Mouse (Mus musculus) intestine, embryonic 14.5 days (tissue): Measurements from ENCODE around the gene Ripk3. TPM values are rescaled to one million over a fixed set of nuclear protein-coding genes. Genes with fewer than 3 reads are reported as not detected.

Experiments
- ATAC-seq: fragments of 200-750 bp; cut with Nextera tagmentation; replicated peaks from 2 replicates; pipeline ENCODE4 v1.8.0; 2017; ENCODE audit warnings: low read depth, moderate number of reproducible peaks, moderate TSS enrichment, moderate library complexity; ENCODE audit not compliant: low FRiP score, low TSS enrichment
- DNase-seq: peaks from one replicate; pipeline ENCODE4 v3.0.0-alpha.2; 2018; ENCODE audit warnings: low spot score
- H3K27ac ChIP-seq: fragments of 300-500 bp; sonication (generic); 2 replicates; pipeline ENCODE4 v1.5.1; 2014; ENCODE audit warnings: low read depth, mild to moderate bottlenecking, control low read depth
- H3K27me3 ChIP-seq: fragments of 300-500 bp; sonication (generic); replicated peaks from 2 replicates; pipeline ENCODE4 v1.6.1; 2014; ENCODE audit warnings: low read length, control low read depth; ENCODE audit not compliant: control insufficient read depth, insufficient read depth
- H3K36me3 ChIP-seq: fragments of 300-500 bp; sonication (generic); 2 replicates; pipeline ENCODE4 v1.6.1; 2014; ENCODE audit warnings: low read length, control low read depth; ENCODE audit not compliant: control insufficient read depth, insufficient read depth
- H3K4me1 ChIP-seq: fragments of 300-500 bp; sonication (generic); replicated peaks from 2 replicates; pipeline ENCODE4 v1.6.1; 2014; ENCODE audit warnings: low read length, control low read depth, mixed read lengths; ENCODE audit not compliant: control insufficient read depth, insufficient read depth
- H3K4me2 ChIP-seq: fragments of 300-500 bp; sonication (generic); 2 replicates; pipeline ENCODE4 v1.6.1; 2014; ENCODE audit warnings: low read length
- H3K4me3 ChIP-seq: fragments of 300-500 bp; sonication (generic); 2 replicates; pipeline ENCODE4 v1.5.1; 2014; ENCODE audit warnings: low read depth, low read length, control low read depth, mixed read lengths
- H3K9ac ChIP-seq: fragments of 300-500 bp; sonication (generic); 2 replicates; pipeline ENCODE4 v1.6.1; 2014; ENCODE audit warnings: mild to moderate bottlenecking, low read length
- H3K9me3 ChIP-seq: fragments of 300-500 bp; sonication (generic); 2 replicates; pipeline ENCODE4 v1.6.1; 2016; ENCODE audit warnings: low read length, control low read depth; ENCODE audit not compliant: control insufficient read depth
- WGBS: fragments of 180-500 bp; shearing (Covaris S2); extraction: QIAGEN DNeasy Blood & Tissue Kit; methylation state at CpG from one replicate; pipeline ENCODE4 v1.1.7; 2014; 5-methylcytosine and 5-hydroxymethylcytosine counted together
- polyA plus RNA-seq: library from polyadenylated mRNA; unstranded; fragments of >200 nt; fragmentation: Nextera tagmentation; extraction: Ambion mirVana; gene quantifications from 2 replicates; pipeline ENCODE4 v1.2.1, GENCODE M21; 2014

Gene Ripk3
- polyA plus RNA-seq, 1 experiment from 2014 or later: 48.5 TPM

DNA sequence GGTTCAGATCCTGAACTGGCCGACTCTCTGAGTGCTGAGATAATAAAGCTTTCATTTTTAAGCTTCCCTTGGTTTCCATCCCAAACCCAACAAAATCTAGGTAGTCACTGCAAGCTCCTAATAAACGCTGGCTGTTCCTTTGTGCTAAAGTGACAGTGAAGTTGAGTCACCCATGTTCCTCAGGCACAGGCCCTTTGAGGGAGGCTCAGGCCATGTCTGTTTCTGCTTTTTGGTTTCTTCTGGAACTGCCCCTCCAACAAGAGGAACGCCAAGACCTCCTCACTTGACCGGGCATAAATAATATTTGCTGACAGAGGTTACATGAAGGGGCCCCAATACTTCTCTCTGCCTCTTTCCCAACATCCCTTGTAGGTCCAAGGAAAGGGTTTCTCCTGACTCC, 52.9 kb downstream of the Ripk3 start:
- H3K9me3 ChIP-seq: no peaks in the 10 kb centered on the region
- peak overlapping the region; percentile 22 for H3K27ac ChIP-seq
- DNase-seq: no peak
- H3K4me3 ChIP-seq: no peak overlapping the region
- ATAC-seq: no peak
- peaks cover 4% of the 10 kb centered on the region; the same call in 1 of the 2 replicates for H3K4me1 ChIP-seq
- 73% methylated on average over 4 of the region's 4 CpGs for WGBS
- peaks cover 27% of the 10 kb centered on the region for H3K36me3 ChIP-seq
- no peak overlapping the region for H3K9ac ChIP-seq
- no peaks in the 10 kb centered on the region for H3K27me3 ChIP-seq
- no peak overlapping the region for H3K4me2 ChIP-seq

DNA sequence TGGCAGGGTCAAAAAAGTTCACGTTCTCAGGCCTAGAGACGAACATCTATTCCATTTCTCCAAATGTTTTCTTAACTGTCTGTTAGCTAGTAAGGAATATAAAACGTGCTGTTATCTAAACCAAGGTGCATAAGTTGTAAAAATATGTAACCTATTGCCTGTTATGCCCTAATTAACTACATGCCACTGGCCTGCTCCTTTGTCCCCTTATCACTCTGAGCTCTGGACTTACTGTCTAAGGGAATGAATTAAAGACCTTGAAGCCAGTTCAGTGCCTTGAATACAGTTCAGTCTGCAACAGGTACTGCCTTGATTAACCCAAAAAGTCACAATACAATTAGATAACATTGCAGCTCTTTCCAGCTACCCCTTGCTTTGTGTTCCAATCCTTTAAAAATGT, 53.3 kb downstream of the Ripk3 start:
- DNase-seq (no peak), ATAC-seq (peak; percentile 64; the same call in 1 of the 2 replicates)
- Histone ChIP-seq H3K36me3 (peaks cover 23% of the 10 kb centered on the region), H3K4me1 (peaks cover 4% of the 10 kb centered on the region; the same call in 1 of the 2 replicates), H3K9ac (no peak overlapping the region), H3K27ac (peak overlapping the region; percentile 22), H3K27me3 (no peaks in the 10 kb centered on the region), H3K9me3 (no peaks in the 10 kb centered on the region), H3K4me2 (no peak overlapping the region), H3K4me3 (no peak overlapping the region)
- 37% methylated on average over 3 of the region's 3 CpGs for WGBS

Other genes starting within 250 kb of the Ripk3 start
- 42.8 and 47.4 TPM in 2 replicates for gene Pck2, start 248.6 kb downstream of the Ripk3 start, polyA plus RNA-seq
- gene Dcaf11, start 228.9 kb downstream of the Ripk3 start, polyA plus RNA-seq: 70.9 and 71.5 TPM in 2 replicates
- 0.64 and 0.81 TPM in 2 replicates for gene A730061H03Rik, start 228.5 kb downstream of the Ripk3 start, polyA plus RNA-seq
- 0.19 and 0.43 TPM in 2 replicates for gene Fitm1, start 213.2 kb downstream of the Ripk3 start, polyA plus RNA-seq
- gene Psme1, start 210.7 kb downstream of the Ripk3 start, polyA plus RNA-seq: 200 TPM in 2 replicates
- gene Emc9, start 203.6 kb downstream of the Ripk3 start, polyA plus RNA-seq: 6.3 and 7.0 TPM in 2 replicates
- 331 and 332 TPM in 2 replicates for gene Psme2, start 197.8 kb downstream of the Ripk3 start, polyA plus RNA-seq
- 15.9 and 20.1 TPM in 2 replicates for gene Rnf31, start 197.2 kb downstream of the Ripk3 start, polyA plus RNA-seq
- 8.9 and 9.1 TPM in 2 replicates for gene Irf9, start 185.3 kb downstream of the Ripk3 start, polyA plus RNA-seq
- 6.2 and 8.1 TPM in 2 replicates for gene Rec8, start 170.8 kb downstream of the Ripk3 start, polyA plus RNA-seq
- 93.6 and 95.7 TPM in 2 replicates for gene Ipo4, start 152.9 kb downstream of the Ripk3 start, polyA plus RNA-seq
- gene Gm49378, start 151.0 kb downstream of the Ripk3 start, polyA plus RNA-seq: 1.6 and 1.9 TPM in 2 replicates
- gene Tm9sf1, start 145.1 kb downstream of the Ripk3 start, polyA plus RNA-seq: 112 and 114 TPM in 2 replicates
- 1.7 and 1.9 TPM in 2 replicates for gene Tssk4, start 138.7 kb downstream of the Ripk3 start, polyA plus RNA-seq
- gene Mdp1, start 128.4 kb downstream of the Ripk3 start, polyA plus RNA-seq: 53.8 and 58.9 TPM in 2 replicates
- gene Gmpr2, start 116.9 kb downstream of the Ripk3 start, polyA plus RNA-seq: 53.5 and 62.5 TPM in 2 replicates
- gene Nedd8, start 116.7 kb downstream of the Ripk3 start, polyA plus RNA-seq: 547 and 563 TPM in 2 replicates
- 46.4 and 49.1 TPM in 2 replicates for gene Tinf2, start 107.0 kb downstream of the Ripk3 start, polyA plus RNA-seq
- 1.3 and 1.6 TPM in 2 replicates for gene Tgm1, start 74.9 kb downstream of the Ripk3 start, polyA plus RNA-seq
- 29.7 and 32.7 TPM in 2 replicates for gene Rabggta, start 66.6 kb downstream of the Ripk3 start, polyA plus RNA-seq
- 81.9 and 84.3 TPM in 2 replicates for gene Dhrs1, start 43.2 kb downstream of the Ripk3 start, polyA plus RNA-seq
- gene Nop9, start 43.2 kb downstream of the Ripk3 start, polyA plus RNA-seq: 42.8 and 45.0 TPM in 2 replicates
- 5.4 and 8.1 TPM in 2 replicates for gene Cideb, start 30.4 kb downstream of the Ripk3 start, polyA plus RNA-seq
- 0.08 and 0.65 TPM in 2 replicates for gene Ltb4r2, start 27.4 kb downstream of the Ripk3 start, polyA plus RNA-seq
- gene Ltb4r1, start 22.9 kb downstream of the Ripk3 start, polyA plus RNA-seq: 0.30 and 0.38 TPM in 2 replicates
- gene Adcy4, start 4.8 kb downstream of the Ripk3 start, polyA plus RNA-seq: 5.8 and 7.2 TPM in 2 replicates
- gene Nfatc4, start 34.3 kb upstream of the Ripk3 start, polyA plus RNA-seq: 34.3 and 37.4 TPM in 2 replicates
- gene Nynrin, start 65.1 kb upstream of the Ripk3 start, polyA plus RNA-seq: 15.9 and 18.6 TPM in 2 replicates
- 0.18 and 0.23 TPM in 2 replicates for gene Cbln3, start 95.5 kb upstream of the Ripk3 start, polyA plus RNA-seq
- 10.4 and 11.2 TPM in 2 replicates for gene Khnyn, start 96.1 kb upstream of the Ripk3 start, polyA plus RNA-seq
- gene Sdr39u1, start 111.4 kb upstream of the Ripk3 start, polyA plus RNA-seq: 66.2 and 70.4 TPM in 2 replicates
- 0.95 and 1.1 TPM in 2 replicates for gene Cma1, start 155.8 kb upstream of the Ripk3 start, polyA plus RNA-seq
- not detected in 2 replicates for gene Cma2, start 162.1 kb upstream of the Ripk3 start, polyA plus RNA-seq
- gene Mcpt1, start 229.1 kb upstream of the Ripk3 start, polyA plus RNA-seq: 0.24 TPM in 2 replicates
- not detected in 2 replicates for gene Mcpt9, start 241.6 kb upstream of the Ripk3 start, polyA plus RNA-seq